In the genomic region with DNA sequence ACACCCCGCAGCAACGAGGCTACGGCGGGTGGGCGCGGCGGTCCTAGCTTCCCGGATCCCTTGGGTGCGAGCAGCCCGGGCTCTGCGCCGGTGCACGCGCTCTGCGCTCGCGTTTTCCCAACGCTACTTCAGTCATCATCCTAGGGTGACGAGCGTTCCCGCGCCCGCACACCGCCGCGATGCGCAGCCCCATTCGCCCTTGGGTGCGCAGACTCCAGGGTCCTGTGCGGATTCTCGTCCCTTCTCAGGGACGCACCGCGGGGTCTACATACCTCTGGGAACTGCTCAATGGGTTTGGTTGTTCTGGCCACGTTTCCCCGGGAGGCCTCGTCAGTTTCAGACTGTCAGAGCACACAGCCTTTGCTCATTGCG, we compare ENCODE assay signal across 8 mouse cellular contexts. TPM values are rescaled to one million over a fixed set of nuclear protein-coding genes. Genes with fewer than 3 reads are reported as not detected.
DNase-seq lines count a peak whose midpoint lies in the region; ATAC-seq and TF ChIP-seq lines count a peak whose summit lies in the region.

No protein-coding gene starts in this region.

- no peaks in the 10 kb centered on the region for H3K9me3 ChIP-seq in hindbrain, embryonic 10.5 days
- H3K9me3 ChIP-seq in liver, embryonic 14.5 days (ENCODE audit: control insufficient read depth, low read length): no peaks in the 10 kb centered on the region
- no peaks in the 10 kb centered on the region for H3K9me3 ChIP-seq in stomach, embryonic 14.5 days (ENCODE audit: control insufficient read depth, low read depth, low read length)

- peak overlapping the region; percentile 53 for H3K4me2 ChIP-seq in liver, embryonic 14.5 days (ENCODE audit: low read depth)
- peak overlapping the region; percentile 96 for H3K4me2 ChIP-seq in stomach, embryonic 14.5 days (replicated peaks; ENCODE audit: low read depth, low read length)

- H3K9ac ChIP-seq in liver, embryonic 14.5 days (replicated peaks): no peak overlapping the region
- H3K9ac ChIP-seq in stomach, embryonic 14.5 days (replicated peaks; ENCODE audit: low read depth, low read length): peak overlapping the region; percentile 4

- under 1% methylated on average over 38 of the region's 38 CpGs for WGBS in bone marrow, adult 2 months
- under 1% methylated on average over 38 of the region's 38 CpGs for WGBS in hindbrain, embryonic 10.5 days
- 1% methylated on average over 37 of the region's 38 CpGs for WGBS in liver, embryonic 14.5 days (ENCODE audit: insufficient replicate concordance)
- under 1% methylated on average over 38 of the region's 38 CpGs for WGBS in stomach, embryonic 14.5 days

- no peaks in the 10 kb centered on the region for H3K4me1 ChIP-seq in bone marrow, adult 2 months (ENCODE audit: control insufficient read depth, insufficient read depth, low read length)
- peaks cover 16% of the 10 kb centered on the region for H3K4me1 ChIP-seq in hindbrain, embryonic 10.5 days (replicated peaks)
- H3K4me1 ChIP-seq in liver, embryonic 14.5 days (replicated peaks; ENCODE audit: control insufficient read depth in 2 of 2, insufficient read depth in 2 of 2, low read length in 1 of 2): 0 out of 4 replicates have a peak, but pooled peaks cover 0 to 2% of the 10 kb centered on the region in 2 experiments
- H3K4me1 ChIP-seq in stomach, embryonic 14.5 days (ENCODE audit: control insufficient read depth, insufficient read depth, low read length): no peaks in the 10 kb centered on the region; the same call in 1 of the 2 replicates

- H3K27ac ChIP-seq in bone marrow, adult 2 months (ENCODE audit: control insufficient read depth, insufficient read depth, low read depth, low read length, poor library complexity): no peak overlapping the region; the same call in 1 of the 2 replicates
- peak overlapping the region; percentile 69; the same call in 1 of the 2 replicates for H3K27ac ChIP-seq in hindbrain, embryonic 10.5 days
- no peak overlapping the region for H3K27ac ChIP-seq in liver, embryonic 14.5 days
- H3K27ac ChIP-seq in stomach, embryonic 14.5 days (ENCODE audit: low read length): no peak overlapping the region

- no peak; the same call in 1 of the 2 replicates for TF ChIP-seq POLR2A in bone marrow, adult 2 months (IDR thresholded peaks at IDR 0.05; ENCODE audit: borderline replicate concordance, control insufficient read depth, low read depth, low read length)

- peaks cover 96% of the 10 kb centered on the region for H3K27me3 ChIP-seq in hindbrain, embryonic 10.5 days (ENCODE audit: insufficient read depth, poor library complexity, severe bottlenecking)
- H3K27me3 ChIP-seq in liver, embryonic 14.5 days (ENCODE audit: control insufficient read depth, insufficient read depth, low read length): peaks cover 23% of the 10 kb centered on the region
- peaks cover 15% of the 10 kb centered on the region; the same call in 1 of the 2 replicates for H3K27me3 ChIP-seq in stomach, embryonic 14.5 days (ENCODE audit: control insufficient read depth, insufficient read depth, low read length)

- peak; percentile 28 for DNase-seq in kidney, adult 18-20 months
- no peak for DNase-seq in kidney, adult 9 months
- DNase-seq in B cell, adult 2 months: peak; percentile 32 to 42
- DNase-seq in hindbrain, embryonic 10.5 days (ENCODE audit: low spot score): peak; percentile 33
- no peak for DNase-seq in liver, embryonic 14.5 days (ENCODE audit: low read depth in 3 of 3, low spot score in 3 of 3)
- DNase-seq in kidney, postnatal 14 days: no peak

- TF ChIP-seq CTCF in bone marrow, adult 2 months (IDR thresholded peaks at IDR 0.05; ENCODE audit: control insufficient read depth, insufficient read depth, low read length): no peak
- TF ChIP-seq CTCF in liver, embryonic 14.5 days (IDR thresholded peaks at IDR 0.05; ENCODE audit: low read depth): no peak

- H3K36me3 ChIP-seq in hindbrain, embryonic 10.5 days: no peaks in the 10 kb centered on the region
- no peaks in the 10 kb centered on the region for H3K36me3 ChIP-seq in liver, embryonic 14.5 days (replicated peaks; ENCODE audit: control insufficient read depth, insufficient read depth, low read depth)
- no peaks in the 10 kb centered on the region for H3K36me3 ChIP-seq in stomach, embryonic 14.5 days (ENCODE audit: control insufficient read depth, insufficient read depth, low read length)

- TF ChIP-seq EP300 in liver, embryonic 14.5 days (IDR thresholded peaks at IDR 0.05; ENCODE audit: low read depth): no peak

- ATAC-seq in liver, embryonic 14.5 days (ENCODE audit: insufficient read depth): no peak
- ATAC-seq in stomach, embryonic 14.5 days (ENCODE audit: insufficient number of reproducible peaks, insufficient read depth, low FRiP score, low read depth): peak; percentile 8; the same call in 1 of the 2 replicates

- H3K4me3 ChIP-seq in bone marrow, adult 2 months (replicated peaks; ENCODE audit: control insufficient read depth, low read depth, low read length): peak overlapping the region; percentile 68
- peak overlapping the region; percentile 65 for H3K4me3 ChIP-seq in hindbrain, embryonic 10.5 days
- peak overlapping the region; percentile 15 to 34 for H3K4me3 ChIP-seq in liver, embryonic 14.5 days (ENCODE audit: insufficient read depth in 1 of 2, low read depth in 2 of 2, low read length in 2 of 2)
- H3K4me3 ChIP-seq in stomach, embryonic 14.5 days (ENCODE audit: low read depth, low read length): peak overlapping the region; percentile 53

RNA-seq across cellular contexts. Expression of a gene that starts 31.8 kb away (rescaled TPM):
- polyA plus RNA-seq in bone marrow, adult 2 months (2011; ENCODE audit: insufficient read depth, insufficient read length, low replicate concordance, missing spikeins): not detected in 2 replicates
- polyA plus RNA-seq in hindbrain, embryonic 10.5 days (2016; fragmentation: Nextera tagmentation; extraction: Ambion mirVana): not detected in 2 replicates
- not detected in 2 replicates for polyA plus RNA-seq in liver, embryonic 14.5 days (2012; rRNA removed)
- polyA plus RNA-seq in liver, embryonic 14.5 days (2014; fragmentation: Nextera tagmentation; extraction: Ambion mirVana): not detected in 2 replicates
- polyA plus RNA-seq in stomach, embryonic 14.5 days (2014; fragmentation: Nextera tagmentation; extraction: Ambion mirVana): not detected in 2 replicates

Comparison
In these comparisons a context has a peak if more than half of its experiments do, and no peak if none do; other contexts are left out.
1. DNase-seq: peak in kidney, adult 18-20 months (single experiment), B cell, adult 2 months (2 of 2) and hindbrain, embryonic 10.5 days (single experiment); none in kidney, adult 9 months (single experiment), liver, embryonic 14.5 days (0 of 3) and kidney, postnatal 14 days (single experiment).
2. Peak in every context shown above with its lines, with median percentiles within 50 percentile points of each other: H3K4me3 ChIP-seq.